Mouse (Mus musculus) lung, embryonic 15.5 days (tissue): ENCODE results near the gene Ramp2. TPM values are rescaled to one million over a fixed set of nuclear protein-coding genes. Genes with fewer than 3 reads are reported as not detected.
A peak's percentile ranks its signal among the peaks of the same experiment; 100 is the strongest.

Experiments used
- ATAC-seq: fragments of 200-750 bp; cut with Nextera tagmentation; 2 replicates; pipeline ENCODE4 v1.8.0; 2017; ENCODE audit warnings: moderate number of reproducible peaks, borderline replicate concordance; ENCODE audit not compliant: low FRiP score, low TSS enrichment; ENCODE audit errors: extremely low read depth
- H3K27ac ChIP-seq: fragments of 300-500 bp; sonication (generic); 2 replicates; pipeline ENCODE4 v1.5.1; 2015; ENCODE audit warnings: moderate library complexity, mild to moderate bottlenecking, inconsistent platforms
- H3K27me3 ChIP-seq: fragments of 300-500 bp; sonication (generic); 2 replicates; pipeline ENCODE4 v1.6.1; 2015; ENCODE audit warnings: inconsistent platforms
- H3K36me3 ChIP-seq: fragments of 300-500 bp; sonication (generic); 2 replicates; pipeline ENCODE4 v1.6.1; 2015; ENCODE audit warnings: inconsistent platforms
- H3K4me1 ChIP-seq: fragments of 300-500 bp; sonication (generic); 2 replicates; pipeline ENCODE4 v1.6.1; 2015; ENCODE audit warnings: inconsistent platforms
- H3K4me2 ChIP-seq: fragments of 300-500 bp; sonication (generic); 2 replicates; pipeline ENCODE4 v1.6.1; 2015; ENCODE audit warnings: inconsistent platforms, mild to moderate bottlenecking, moderate library complexity
- H3K4me3 ChIP-seq: fragments of 300-500 bp; sonication (generic); 2 replicates; pipeline ENCODE4 v1.5.1; 2015; ENCODE audit warnings: mild to moderate bottlenecking, inconsistent platforms
- H3K9ac ChIP-seq: fragments of 300-500 bp; sonication (generic); 2 replicates; pipeline ENCODE4 v1.6.1; 2015; ENCODE audit warnings: inconsistent platforms
- H3K9me3 ChIP-seq: fragments of 300-500 bp; sonication (generic); 2 replicates; pipeline ENCODE4 v1.6.1; 2016; ENCODE audit warnings: inconsistent platforms
- WGBS: fragments of 180-500 bp; shearing (Covaris S2); methylation state at CpG from one replicate; pipeline ENCODE4 v1.1.7; 2015; 5-methylcytosine and 5-hydroxymethylcytosine counted together
- polyA plus RNA-seq: library from polyadenylated mRNA; unstranded; fragments of >200 nt; fragmentation: Nextera tagmentation; extraction: Ambion mirVana; gene quantifications from 2 replicates; pipeline ENCODE4 v1.2.1, GENCODE M21; 2015

Gene Ramp2
- polyA plus RNA-seq, 1 experiment from 2014 or later, result 286 TPM

DNA sequence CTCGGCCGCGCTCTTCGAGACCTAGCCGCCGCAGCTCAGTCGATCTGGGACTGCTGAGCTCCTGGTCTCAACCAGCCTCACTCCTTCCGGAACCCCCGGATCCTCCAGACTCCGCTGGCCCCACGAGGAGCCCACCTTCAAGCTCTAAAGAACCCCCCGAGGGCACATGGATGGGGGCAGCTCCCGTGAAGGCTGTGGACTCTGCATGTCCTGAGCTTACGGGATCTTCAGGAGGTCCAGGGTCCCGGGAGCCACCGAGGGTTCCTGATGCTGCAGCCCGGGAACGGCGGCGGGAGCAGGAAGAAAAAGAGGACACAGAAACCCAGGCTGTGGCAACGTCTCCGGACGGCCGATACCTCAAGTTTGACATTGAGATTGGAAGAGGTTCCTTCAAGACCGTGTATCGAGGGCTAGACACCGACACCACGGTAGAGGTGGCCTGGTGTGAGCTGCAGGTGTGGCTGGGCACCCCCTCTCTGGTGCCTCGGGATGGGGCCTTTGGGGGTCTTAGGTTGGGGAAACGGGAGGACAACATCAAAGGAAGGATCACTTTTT is 15.1 kb downstream of the Ramp2 start:
- no peak for ATAC-seq
- Histone ChIP-seq H3K27me3 (peaks cover 37% of the 10 kb centered on the region), H3K4me3 (peak overlapping the region; percentile 59), H3K9me3 (no peaks in the 10 kb centered on the region), H3K27ac (peak overlapping the region; percentile 79), H3K9ac (peak overlapping the region; percentile 59), H3K4me2 (peak overlapping the region; percentile 90), H3K36me3 (0 out of 2 replicates have a peak, but pooled peaks cover 9% of the 10 kb centered on the region), H3K4me1 (peaks cover 50% of the 10 kb centered on the region)
- WGBS, result under 1% methylated on average over 30 of the region's 30 CpGs

DNA sequence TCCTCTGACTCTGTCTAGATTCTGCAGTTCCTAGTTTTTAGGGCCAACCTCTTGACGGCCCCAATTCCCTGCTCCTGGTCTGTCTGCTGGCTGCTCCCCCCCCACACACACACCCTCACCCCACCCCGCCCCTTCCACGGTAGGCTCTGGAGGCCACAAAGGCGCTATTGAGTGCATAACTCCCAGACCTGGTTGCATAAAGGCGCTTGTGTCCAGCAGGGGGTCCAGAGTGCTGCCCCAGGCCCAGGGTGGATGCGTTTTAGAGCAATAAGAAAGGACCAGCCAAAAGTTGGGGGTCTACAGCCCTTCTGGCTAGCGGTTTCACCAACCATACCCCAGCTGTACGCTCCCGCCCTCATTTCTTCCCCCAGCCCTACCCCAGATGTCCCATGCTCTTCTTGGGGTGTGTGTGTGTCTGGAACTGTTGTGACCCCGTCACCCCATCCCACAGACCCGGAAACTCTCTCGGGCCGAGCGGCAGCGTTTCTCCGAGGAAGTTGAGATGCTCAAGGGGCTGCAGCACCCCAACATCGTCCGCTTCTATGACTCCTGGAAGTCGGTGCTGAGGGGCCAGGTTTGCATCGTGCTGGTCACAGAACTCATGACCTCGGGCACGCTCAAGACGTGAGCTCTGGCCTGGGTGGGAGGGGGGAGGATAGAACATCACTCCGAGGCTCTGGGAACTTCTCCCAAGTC is 16.6 kb downstream of the Ramp2 start:
- Histone ChIP-seq H3K9me3 (no peaks in the 10 kb centered on the region), H3K27ac (no peak overlapping the region), H3K4me2 (peak overlapping the region; percentile 40), H3K36me3 (0 out of 2 replicates have a peak, but pooled peaks cover 5% of the 10 kb centered on the region), H3K9ac (no peak overlapping the region), H3K4me1 (peaks cover 50% of the 10 kb centered on the region), H3K4me3 (peak overlapping the region; percentile 16; the same call in 1 of the 2 replicates), H3K27me3 (peaks cover 42% of the 10 kb centered on the region)
- no peak for ATAC-seq
- WGBS, result 7% methylated on average over 24 of the region's 24 CpGs

DNA sequence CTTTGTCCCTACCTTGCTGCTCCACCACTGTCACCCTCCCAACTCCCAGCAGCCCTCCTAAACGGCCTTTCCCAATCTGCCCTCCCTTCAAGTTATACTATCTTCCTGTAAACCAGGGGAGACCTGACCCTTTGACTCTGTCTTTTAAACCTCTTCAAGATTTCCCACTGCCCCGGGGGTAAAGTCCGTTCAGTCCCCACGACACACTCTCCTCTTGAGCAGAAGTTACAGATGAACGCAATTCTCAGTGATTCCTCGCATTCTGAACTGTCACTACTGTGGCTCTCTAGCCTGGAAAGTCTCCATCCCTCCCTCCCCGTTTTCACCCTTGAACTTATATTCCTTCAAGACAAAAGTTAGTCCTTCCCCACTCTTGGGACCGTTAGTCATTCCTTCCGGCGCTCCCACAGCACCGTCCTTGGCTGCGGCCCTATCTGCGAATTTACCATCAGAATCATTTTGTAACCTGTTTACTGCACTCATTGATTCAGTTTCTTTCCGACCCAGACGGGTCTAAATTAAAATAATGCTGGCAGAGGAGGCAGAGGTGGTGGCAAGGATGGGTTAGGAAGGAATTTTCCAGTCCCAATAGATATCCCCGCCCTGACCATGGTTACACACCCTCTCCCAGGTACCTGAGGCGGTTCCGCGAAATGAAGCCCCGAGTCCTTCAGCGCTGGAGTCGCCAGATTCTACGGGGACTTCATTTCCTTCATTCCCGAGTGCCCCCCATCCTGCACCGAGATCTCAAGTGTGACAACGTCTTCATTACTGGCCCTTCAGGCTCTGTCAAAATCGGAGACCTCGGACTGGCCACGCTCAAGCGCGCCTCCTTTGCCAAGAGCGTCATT is 17.5 kb downstream of the Ramp2 start:
- no peak overlapping the region for H3K27ac ChIP-seq
- no peak for ATAC-seq
- H3K9me3 ChIP-seq, result no peaks in the 10 kb centered on the region
- H3K4me2 ChIP-seq, result no peak overlapping the region
- H3K27me3 ChIP-seq, result peaks cover 42% of the 10 kb centered on the region
- no peaks in the 10 kb centered on the region for H3K36me3 ChIP-seq
- H3K9ac ChIP-seq, result no peak overlapping the region
- 18% methylated on average over 32 of the region's 32 CpGs for WGBS
- 0 out of 2 replicates have a peak overlapping the region, but pooled peaks have one; percentile 16 for H3K4me3 ChIP-seq
- peaks cover 50% of the 10 kb centered on the region for H3K4me1 ChIP-seq

- H3K4me2 ChIP-seq, result no peak overlapping the region
- H3K4me3 ChIP-seq, result no peak overlapping the region
- 19% methylated on average over 3 of the region's 3 CpGs for WGBS
These were observed 18.1 kb downstream of the Ramp2 start for GRCm38 (mm10) chr11:101263989-101264280.

GRCm38 (mm10) chr11:101264954-101265471 is 19.2 kb downstream of the Ramp2 start:
- Histone ChIP-seq H3K27ac (no peak overlapping the region), H3K4me1 (peaks cover 45% of the 10 kb centered on the region), H3K4me2 (peak overlapping the region; percentile 55), H3K27me3 (peaks cover 42% of the 10 kb centered on the region), H3K9ac (peak overlapping the region; percentile 39; the same call in 1 of the 2 replicates), H3K4me3 (peak overlapping the region; percentile 24), H3K9me3 (no peaks in the 10 kb centered on the region), H3K36me3 (no peaks in the 10 kb centered on the region)
- ATAC-seq, result no peak
- WGBS, result 7% methylated on average over 31 of the region's 31 CpGs

More at GRCm38 (mm10) chr11:101263989-101264280, 18.1 kb downstream of the Ramp2 start:
- ATAC-seq, result no peak
- Histone ChIP-seq H3K9ac (no peak overlapping the region), H3K27ac (no peak overlapping the region), H3K4me1 (peaks cover 47% of the 10 kb centered on the region), H3K27me3 (peaks cover 42% of the 10 kb centered on the region), H3K36me3 (no peaks in the 10 kb centered on the region), H3K9me3 (no peaks in the 10 kb centered on the region)

DNA sequence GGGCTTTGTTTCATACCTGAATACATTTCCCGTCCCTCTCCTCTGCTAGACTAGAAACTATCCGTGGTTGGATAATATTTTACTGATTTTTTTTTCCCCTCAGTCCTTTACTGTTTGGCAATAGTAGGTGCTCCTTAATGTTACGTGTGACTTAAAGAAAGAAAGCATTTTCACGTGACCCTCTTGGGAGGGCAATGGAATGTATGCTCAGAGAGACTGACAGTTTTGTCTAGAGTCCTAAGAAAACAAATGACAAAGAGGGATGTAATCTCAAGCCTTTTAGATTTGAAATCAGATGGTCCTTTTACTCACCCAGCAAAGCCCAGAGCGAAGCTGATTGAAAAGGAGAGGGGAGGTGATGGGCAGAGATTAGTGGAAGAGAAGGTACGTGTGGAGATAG is 20.1 kb downstream of the Ramp2 start:
- no peak overlapping the region for H3K9ac ChIP-seq
- no peaks in the 10 kb centered on the region for H3K36me3 ChIP-seq
- H3K4me2 ChIP-seq, result peak overlapping the region; percentile 55
- no peak overlapping the region for H3K27ac ChIP-seq
- 37% methylated on average over 6 of the region's 6 CpGs for WGBS
- ATAC-seq, result no peak
- H3K9me3 ChIP-seq, result no peaks in the 10 kb centered on the region
- H3K27me3 ChIP-seq, result peaks cover 42% of the 10 kb centered on the region
- no peak overlapping the region for H3K4me3 ChIP-seq
- H3K4me1 ChIP-seq, result peaks cover 39% of the 10 kb centered on the region

DNA sequence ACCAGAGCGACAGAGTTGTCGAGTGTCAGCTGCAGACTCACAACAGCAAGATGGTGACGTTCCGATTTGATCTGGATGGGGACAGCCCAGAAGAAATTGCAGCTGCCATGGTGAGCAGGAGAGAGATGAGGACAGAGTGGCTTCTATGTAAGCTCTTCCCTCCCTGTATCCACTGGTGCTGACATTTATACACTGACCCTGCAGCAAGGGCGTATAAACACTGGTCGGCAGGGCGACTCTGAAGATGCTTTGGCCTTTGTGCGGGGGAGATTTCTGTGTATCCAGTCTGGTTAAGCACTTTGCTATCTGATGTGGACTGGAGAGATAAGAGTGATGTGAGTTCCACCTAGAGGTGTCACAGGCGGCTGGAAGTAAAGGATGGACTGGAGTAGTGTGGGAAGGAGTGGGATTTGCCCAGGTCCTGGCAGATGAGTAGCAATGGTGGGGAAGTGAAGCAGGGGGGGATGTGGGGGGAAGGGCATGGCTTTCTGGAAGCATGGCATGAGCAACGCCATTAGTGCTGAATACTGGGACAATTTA is 23.8 kb downstream of the Ramp2 start:
- Histone ChIP-seq H3K27ac (no peak overlapping the region), H3K4me1 (peaks cover 21% of the 10 kb centered on the region), H3K9me3 (no peaks in the 10 kb centered on the region), H3K9ac (no peak overlapping the region), H3K4me2 (no peak overlapping the region), H3K4me3 (no peak overlapping the region), H3K36me3 (no peaks in the 10 kb centered on the region), H3K27me3 (peaks cover 13% of the 10 kb centered on the region)
- WGBS, result 9% methylated on average over 10 of the region's 10 CpGs
- no peak for ATAC-seq

- H3K27ac ChIP-seq, result no peak overlapping the region
- H3K4me2 ChIP-seq, result no peak overlapping the region
- 88% methylated on average over 3 of the region's 3 CpGs for WGBS
- no peaks in the 10 kb centered on the region for H3K27me3 ChIP-seq
- no peaks in the 10 kb centered on the region for H3K9me3 ChIP-seq
- peaks cover 24% of the 10 kb centered on the region for H3K4me1 ChIP-seq
- H3K9ac ChIP-seq, result no peak overlapping the region
- 0 out of 2 replicates have a peak, but pooled peaks cover 2% of the 10 kb centered on the region for H3K36me3 ChIP-seq
- H3K4me3 ChIP-seq, result no peak overlapping the region
- no peak for ATAC-seq
These were observed 26.6 kb downstream of the Ramp2 start for GRCm38 (mm10) chr11:101272446-101272845.

- WGBS, result 43% methylated on average over 4 of the region's 4 CpGs
- no peak overlapping the region for H3K9ac ChIP-seq
- no peak overlapping the region for H3K4me2 ChIP-seq
- H3K27me3 ChIP-seq, result no peaks in the 10 kb centered on the region
- H3K27ac ChIP-seq, result no peak overlapping the region
- H3K4me3 ChIP-seq, result no peak overlapping the region
- peaks cover 29% of the 10 kb centered on the region for H3K4me1 ChIP-seq
- H3K36me3 ChIP-seq, result 0 out of 2 replicates have a peak, but pooled peaks cover 2% of the 10 kb centered on the region
- no peak for ATAC-seq
- no peaks in the 10 kb centered on the region for H3K9me3 ChIP-seq
These were observed 29.5 kb downstream of the Ramp2 start for GRCm38 (mm10) chr11:101275309-101275708.

- 0 out of 2 replicates have a peak, but pooled peaks cover 2% of the 10 kb centered on the region for H3K36me3 ChIP-seq
- no peak for ATAC-seq
- peak overlapping the region; percentile 6; the same call in 1 of the 2 replicates for H3K4me3 ChIP-seq
- no peak overlapping the region for H3K27ac ChIP-seq
- H3K4me1 ChIP-seq, result peaks cover 29% of the 10 kb centered on the region
- no peak overlapping the region for H3K9ac ChIP-seq
- no peaks in the 10 kb centered on the region for H3K27me3 ChIP-seq
- 27% methylated on average over 27 of the region's 27 CpGs for WGBS
- peak overlapping the region; percentile 75 for H3K4me2 ChIP-seq
- no peaks in the 10 kb centered on the region for H3K9me3 ChIP-seq
These were observed 30.7 kb downstream of the Ramp2 start for GRCm38 (mm10) chr11:101276319-101277070.
